Mouse (Mus musculus): ENCODE data around the gene Nudt14. TPM values are rescaled to one million over a fixed set of nuclear protein-coding genes. Genes with fewer than 3 reads are reported as not detected.

Gene Nudt14
- 66.1 and 73.0 TPM in 2 replicates for polyA plus RNA-seq (2012; rRNA removed)

- 2% methylated on average over 58 of the region's 58 CpGs for WGBS
- peak; percentile 91 for DNase-seq
- H3K4me3 ChIP-seq (ENCODE audit: insufficient read depth, low read depth, low read length), result peak within 1 kb of the TSS; percentile 95
- no peaks in the 10 kb centered on the region for H3K36me3 ChIP-seq (ENCODE audit: control insufficient read depth, insufficient read depth, low read length)
- no peak for TF ChIP-seq CTCF (conservative IDR thresholded peaks at IDR 0.05; ENCODE audit: insufficient read depth, insufficient read length, low read depth, low read length)
- TF ChIP-seq POLR2A (IDR thresholded peaks at IDR 0.05; ENCODE audit: low read depth, low read length), result peak; percentile 20
- peak within 1 kb of the TSS; percentile 97 for H3K27ac ChIP-seq (ENCODE audit: insufficient read depth, low read depth, low read length)
- H3K27me3 ChIP-seq (replicated peaks; ENCODE audit: control insufficient read depth, insufficient read depth, low read length), result no peaks in the 10 kb centered on the region
- H3K4me1 ChIP-seq (ENCODE audit: control insufficient read depth, insufficient read depth, low read length), result peaks cover 12% of the 10 kb centered on the region; the same call in 1 of the 2 replicates
These were observed at the start of gene Nudt14 for GRCm38 (mm10) chr12:112941776-112942713. Gene Nudt14 (minus strand): TSS chr12:112942124.

GRCm38 (mm10) chr12:112991444-112991843 is 49.5 kb upstream of the Nudt14 start:
- TF ChIP-seq CTCF (conservative IDR thresholded peaks at IDR 0.05; ENCODE audit: insufficient read depth, insufficient read length, low read depth, low read length) (no peak), POLR2A (IDR thresholded peaks at IDR 0.05; ENCODE audit: low read depth, low read length) (no peak)
- H3K36me3 ChIP-seq (ENCODE audit: control insufficient read depth, insufficient read depth, low read length), result no peaks in the 10 kb centered on the region
- no peak overlapping the region for H3K27ac ChIP-seq (ENCODE audit: insufficient read depth, low read depth, low read length)
- no peaks in the 10 kb centered on the region for H3K4me1 ChIP-seq (ENCODE audit: control insufficient read depth, insufficient read depth, low read length)
- no peak for DNase-seq
- H3K27me3 ChIP-seq (replicated peaks; ENCODE audit: control insufficient read depth, insufficient read depth, low read length), result no peaks in the 10 kb centered on the region
- WGBS, result 81% methylated on average over 2 of the region's 2 CpGs
- H3K4me3 ChIP-seq (ENCODE audit: insufficient read depth, low read depth, low read length), result no peak overlapping the region

- H3K4me1 ChIP-seq (ENCODE audit: control insufficient read depth, insufficient read depth, low read length), result no peaks in the 10 kb centered on the region
- H3K27ac ChIP-seq (ENCODE audit: insufficient read depth, low read depth, low read length), result no peak overlapping the region
- 86% methylated on average over 5 of the region's 5 CpGs for WGBS
- H3K36me3 ChIP-seq (ENCODE audit: control insufficient read depth, insufficient read depth, low read length), result peaks cover 2% of the 10 kb centered on the region; the same call in 1 of the 2 replicates
- H3K27me3 ChIP-seq (replicated peaks; ENCODE audit: control insufficient read depth, insufficient read depth, low read length), result no peaks in the 10 kb centered on the region
- no peak for DNase-seq
- H3K4me3 ChIP-seq (ENCODE audit: insufficient read depth, low read depth, low read length), result no peak overlapping the region
- TF ChIP-seq POLR2A (IDR thresholded peaks at IDR 0.05; ENCODE audit: low read depth, low read length), result no peak
- no peak for TF ChIP-seq CTCF (conservative IDR thresholded peaks at IDR 0.05; ENCODE audit: insufficient read depth, insufficient read length, low read depth, low read length)
These were observed 48.9 kb upstream of the Nudt14 start for GRCm38 (mm10) chr12:112990706-112991405.

- no peaks in the 10 kb centered on the region for H3K27me3 ChIP-seq (replicated peaks; ENCODE audit: control insufficient read depth, insufficient read depth, low read length)
- H3K4me3 ChIP-seq (ENCODE audit: insufficient read depth, low read depth, low read length), result no peak overlapping the region
- TF ChIP-seq CTCF (conservative IDR thresholded peaks at IDR 0.05; ENCODE audit: insufficient read depth, insufficient read length, low read depth, low read length) (peak; percentile 40), POLR2A (IDR thresholded peaks at IDR 0.05; ENCODE audit: low read depth, low read length) (no peak)
- WGBS, result 62% methylated on average over 6 of the region's 6 CpGs
- peak; percentile 24 for DNase-seq
- H3K27ac ChIP-seq (ENCODE audit: insufficient read depth, low read depth, low read length), result no peak overlapping the region
- no peaks in the 10 kb centered on the region for H3K4me1 ChIP-seq (ENCODE audit: control insufficient read depth, insufficient read depth, low read length)
- peaks cover 2% of the 10 kb centered on the region; the same call in 1 of the 2 replicates for H3K36me3 ChIP-seq (ENCODE audit: control insufficient read depth, insufficient read depth, low read length)
These were observed 46.0 kb upstream of the Nudt14 start for GRCm38 (mm10) chr12:112987877-112988276.

- Histone ChIP-seq H3K27ac (ENCODE audit: insufficient read depth, low read depth, low read length) (no peak overlapping the region), H3K4me3 (ENCODE audit: insufficient read depth, low read depth, low read length) (no peak overlapping the region), H3K36me3 (ENCODE audit: control insufficient read depth, insufficient read depth, low read length) (peaks cover 2% of the 10 kb centered on the region; the same call in 1 of the 2 replicates), H3K27me3 (replicated peaks; ENCODE audit: control insufficient read depth, insufficient read depth, low read length) (no peaks in the 10 kb centered on the region), H3K4me1 (ENCODE audit: control insufficient read depth, insufficient read depth, low read length) (no peaks in the 10 kb centered on the region)
- TF ChIP-seq POLR2A (IDR thresholded peaks at IDR 0.05; ENCODE audit: low read depth, low read length) (no peak), CTCF (conservative IDR thresholded peaks at IDR 0.05; ENCODE audit: insufficient read depth, insufficient read length, low read depth, low read length) (peak; percentile 45)
- 97% methylated on average over 6 of the region's 6 CpGs for WGBS
- DNase-seq, result no peak
These were observed 43.4 kb upstream of the Nudt14 start for GRCm38 (mm10) chr12:112985346-112985745.

- DNase-seq, result no peak
- Histone ChIP-seq H3K27ac (ENCODE audit: insufficient read depth, low read depth, low read length) (no peak overlapping the region), H3K4me3 (ENCODE audit: insufficient read depth, low read depth, low read length) (no peak overlapping the region), H3K36me3 (ENCODE audit: control insufficient read depth, insufficient read depth, low read length) (peaks cover 2% of the 10 kb centered on the region; the same call in 1 of the 2 replicates), H3K27me3 (replicated peaks; ENCODE audit: control insufficient read depth, insufficient read depth, low read length) (no peaks in the 10 kb centered on the region), H3K4me1 (ENCODE audit: control insufficient read depth, insufficient read depth, low read length) (peaks cover 6% of the 10 kb centered on the region; the same call in 1 of the 2 replicates)
- 50% methylated on average over 2 of the region's 2 CpGs for WGBS
- TF ChIP-seq CTCF (conservative IDR thresholded peaks at IDR 0.05; ENCODE audit: insufficient read depth, insufficient read length, low read depth, low read length) (no peak), POLR2A (IDR thresholded peaks at IDR 0.05; ENCODE audit: low read depth, low read length) (no peak)
These were observed 40.1 kb upstream of the Nudt14 start for GRCm38 (mm10) chr12:112982031-112982430.
